Mouse (Mus musculus): ENCODE data around the gene Fuz.

Fuz gene

DNA sequence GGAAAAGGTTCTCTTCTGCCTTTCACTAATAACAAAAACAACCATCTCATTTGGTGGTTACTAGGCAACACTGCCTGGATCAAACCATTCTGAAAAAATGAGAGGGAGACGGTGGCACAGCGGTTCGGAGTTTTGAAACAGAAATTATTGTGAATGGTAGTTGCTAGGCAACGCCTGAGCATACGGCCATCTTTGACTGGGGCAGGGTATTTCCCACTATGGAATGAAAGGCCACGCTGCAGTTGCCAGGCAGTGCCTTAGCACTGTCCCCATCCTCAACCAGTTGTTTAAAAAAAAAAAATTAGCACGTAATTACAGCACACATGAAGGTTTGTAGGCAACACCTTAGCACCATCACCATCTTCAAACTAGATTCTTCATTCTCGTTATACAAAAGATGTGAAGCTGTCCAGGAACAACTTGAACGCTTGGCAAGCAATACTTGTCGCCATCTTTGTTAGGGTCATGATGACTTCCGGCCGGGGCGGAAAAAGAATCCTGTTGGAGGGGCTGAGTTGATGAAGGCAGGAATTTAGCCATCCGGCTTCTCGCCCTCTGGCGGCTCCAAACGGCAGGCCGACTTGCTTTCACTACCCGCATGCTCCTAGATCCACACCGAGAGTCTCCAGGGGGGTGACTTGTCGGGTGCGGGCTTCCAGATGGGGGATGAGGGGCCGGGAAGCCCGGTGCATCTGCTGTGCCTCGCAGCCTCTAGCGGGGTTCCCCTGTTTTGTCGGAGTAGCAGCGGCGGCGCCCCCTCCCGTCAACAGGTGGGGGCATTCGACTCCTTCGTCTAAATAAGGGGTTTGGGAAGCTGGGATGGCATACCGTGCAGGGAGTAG lies at the start of gene Fuz:
Gene Fuz (plus strand): TSS at position 487 of the 842 bp plus-strand sequence.
- DNase-seq: peak; percentile 94

DNA sequence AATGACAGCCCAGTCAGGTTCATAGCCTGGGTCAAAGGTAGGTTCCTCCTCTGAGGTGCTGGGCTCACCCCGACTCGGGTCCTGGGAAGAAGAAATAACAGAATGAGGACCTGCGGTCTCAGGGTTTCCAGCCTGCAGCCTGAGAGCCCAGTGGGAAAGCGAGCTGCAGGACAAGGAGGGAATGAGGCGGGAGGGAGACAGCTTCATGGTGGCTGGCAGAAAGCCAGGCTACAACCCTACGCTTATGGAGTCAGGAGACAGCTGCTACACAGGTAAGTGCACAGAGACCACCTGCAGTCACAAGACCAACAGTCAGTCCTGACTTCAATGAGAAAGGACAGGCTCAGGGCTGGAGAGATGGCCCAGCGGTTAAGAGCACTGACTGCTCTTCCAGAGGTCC lies 49.1 kb upstream of the Fuz start:
- peak; percentile 33 for DNase-seq

DNA sequence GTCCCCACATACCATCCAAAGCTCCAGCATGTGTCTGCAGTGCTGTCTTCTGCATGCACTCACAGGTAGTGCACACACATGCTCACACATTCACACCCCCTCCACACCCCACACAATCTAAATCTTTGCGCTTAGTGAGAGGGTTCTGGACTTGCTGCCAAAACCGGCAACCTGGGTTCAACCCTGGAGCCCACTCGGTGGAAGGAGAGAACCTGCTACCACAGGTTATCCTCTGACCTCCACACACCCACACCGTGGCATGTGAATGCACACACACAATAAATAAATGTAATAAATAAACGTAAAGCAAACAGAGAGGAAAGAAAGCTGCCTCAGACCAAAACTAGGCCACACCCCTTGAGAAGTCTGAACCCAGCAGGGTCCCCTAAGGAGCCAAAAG lies 48.1 kb upstream of the Fuz start:
- DNase-seq: no peak

DNA sequence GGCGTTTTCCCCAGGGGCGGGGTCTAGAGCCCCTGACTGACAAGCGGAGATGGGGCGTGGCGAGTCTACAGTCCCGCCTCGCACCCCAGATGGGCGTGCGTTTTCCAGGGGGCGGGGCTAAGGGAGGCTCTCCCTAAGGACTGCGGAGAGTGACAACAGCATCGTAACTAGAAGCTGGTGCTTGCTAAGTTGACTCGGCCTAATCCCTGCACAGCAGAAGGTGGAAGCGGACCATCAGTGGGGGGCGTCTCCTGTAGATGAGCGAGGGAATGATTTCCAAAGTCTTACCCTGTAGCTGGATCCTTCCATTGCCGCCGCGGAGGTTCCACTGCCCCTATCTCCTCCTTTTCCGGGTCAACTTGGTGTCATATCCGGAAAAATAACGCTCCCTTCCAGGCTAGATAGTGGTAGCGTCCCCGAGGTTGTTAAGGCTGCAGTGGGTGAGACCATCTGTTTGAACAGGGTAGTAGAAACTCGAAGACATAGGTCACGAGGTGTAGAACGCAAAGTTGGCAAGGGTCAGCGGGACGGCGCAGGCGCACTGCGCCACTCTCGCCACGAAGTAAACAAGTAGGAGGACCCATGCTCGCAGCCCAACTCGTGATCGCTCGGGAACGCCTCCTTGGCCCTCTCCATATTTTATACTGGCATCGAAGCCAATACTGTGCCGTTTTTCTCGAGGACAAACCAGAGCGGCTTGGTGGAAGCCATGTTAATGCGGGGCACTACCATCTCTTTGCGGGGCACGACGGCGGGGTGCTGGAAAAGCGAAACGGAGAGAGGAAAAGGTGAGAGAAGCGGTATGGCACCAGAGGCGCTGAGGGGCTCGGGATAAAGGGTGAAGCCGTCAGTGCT lies 47.1 kb upstream of the Fuz start, which contains the start of the genes Akt1s1 and Tbc1d17:
Gene Akt1s1 (plus strand): TSS at position 431 of the 855 bp plus-strand sequence.
Gene Tbc1d17 (minus strand): TSS at position 519 of the 855 bp plus-strand sequence.
- DNase-seq: peak; percentile 98

DNA sequence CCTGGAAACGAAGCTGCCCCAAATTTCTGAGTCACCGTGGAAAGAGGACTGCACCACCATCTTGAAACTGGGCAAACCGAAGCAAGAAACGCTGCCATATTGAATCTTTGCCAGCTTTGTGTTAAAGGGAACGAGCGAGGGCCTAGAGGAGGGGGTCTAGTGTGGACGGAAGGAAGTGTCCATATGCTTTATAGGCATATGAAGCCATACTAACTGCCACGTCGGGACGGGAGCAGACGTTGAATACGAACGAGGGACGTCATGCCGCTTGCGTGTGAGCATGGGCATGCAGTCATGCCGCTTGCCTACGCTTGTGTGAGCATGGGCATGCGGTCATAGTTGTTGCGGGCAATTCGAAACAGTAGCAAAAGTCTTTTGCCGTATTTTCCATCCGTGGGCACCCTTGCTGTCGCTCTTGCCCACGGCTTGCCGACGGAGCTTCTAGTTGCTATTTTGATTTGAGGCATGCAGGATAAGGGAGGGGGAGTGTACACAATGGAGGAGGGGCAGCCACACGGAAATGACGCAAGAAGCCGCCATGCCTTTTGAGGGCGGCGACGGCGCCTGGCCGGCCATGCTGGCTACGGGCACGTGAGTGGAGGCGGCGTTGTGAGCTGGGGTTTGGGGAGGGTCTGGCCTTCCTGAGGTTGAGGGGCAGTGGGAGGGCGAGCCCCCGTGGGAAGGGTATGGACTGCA lies 46.3 kb upstream of the Fuz start:
- peak; percentile 95 for DNase-seq

DNA sequence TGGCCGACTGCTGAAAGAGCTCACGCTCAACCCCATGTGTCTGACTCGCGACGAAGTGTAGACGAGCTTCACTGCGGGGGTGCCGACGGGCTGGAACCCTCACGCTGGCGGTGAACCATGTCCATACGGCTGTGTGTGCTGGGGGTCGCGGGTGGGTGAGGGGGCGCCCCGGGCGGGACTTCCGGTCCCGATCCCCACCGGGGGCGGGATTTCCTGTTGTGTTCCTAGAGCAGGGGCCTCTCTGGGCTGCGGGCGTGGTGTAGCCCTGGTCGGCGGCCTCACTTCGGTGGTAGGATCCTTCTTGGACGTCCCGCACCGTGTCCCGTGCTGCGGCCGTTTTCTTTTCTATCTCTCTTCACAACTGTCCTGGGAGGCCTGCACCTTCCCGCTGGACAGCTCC lies 45.7 kb upstream of the Fuz start:
- peak; percentile 92 for DNase-seq

DNA sequence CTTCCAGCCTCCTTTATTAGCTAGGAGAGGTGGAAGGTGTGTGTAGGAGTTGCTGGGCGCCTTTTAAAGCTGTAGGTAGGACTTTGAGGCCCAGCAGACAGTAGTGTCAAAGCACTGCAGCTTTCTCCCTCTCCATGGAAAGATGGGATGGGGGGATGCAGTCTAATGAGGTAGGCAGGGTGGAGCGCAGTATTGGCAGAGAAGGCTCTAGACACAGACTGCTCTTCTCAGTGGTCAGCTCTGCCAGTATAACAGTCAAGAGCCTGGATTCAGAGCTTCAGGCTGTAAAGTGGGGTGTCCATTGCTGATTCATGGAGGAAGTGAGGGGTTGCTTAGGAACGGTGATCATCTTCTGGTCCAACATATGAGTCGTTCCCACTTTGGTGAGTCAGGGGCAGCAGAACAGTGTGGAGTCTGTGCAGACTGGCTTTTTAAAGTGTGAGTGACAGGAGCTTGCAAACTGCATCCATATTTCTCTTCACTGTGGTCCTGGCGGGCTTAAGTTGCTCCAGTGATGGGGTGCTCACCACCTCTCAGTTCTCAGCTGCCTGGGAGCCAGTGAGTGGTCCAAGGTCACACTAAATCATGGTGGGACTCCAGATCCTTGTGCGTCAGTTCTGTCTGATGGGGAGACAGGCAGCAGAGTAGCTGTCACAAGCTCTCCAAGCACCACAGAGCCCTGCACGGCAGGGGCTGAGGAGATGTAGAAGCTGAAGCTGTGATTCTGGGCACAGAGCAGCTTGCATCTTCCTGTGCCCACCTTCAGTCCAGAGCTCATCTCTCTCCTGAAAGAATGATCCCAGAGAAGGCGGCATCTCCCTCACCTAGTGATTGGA lies 44.9 kb upstream of the Fuz start:
- DNase-seq: no peak

DNA sequence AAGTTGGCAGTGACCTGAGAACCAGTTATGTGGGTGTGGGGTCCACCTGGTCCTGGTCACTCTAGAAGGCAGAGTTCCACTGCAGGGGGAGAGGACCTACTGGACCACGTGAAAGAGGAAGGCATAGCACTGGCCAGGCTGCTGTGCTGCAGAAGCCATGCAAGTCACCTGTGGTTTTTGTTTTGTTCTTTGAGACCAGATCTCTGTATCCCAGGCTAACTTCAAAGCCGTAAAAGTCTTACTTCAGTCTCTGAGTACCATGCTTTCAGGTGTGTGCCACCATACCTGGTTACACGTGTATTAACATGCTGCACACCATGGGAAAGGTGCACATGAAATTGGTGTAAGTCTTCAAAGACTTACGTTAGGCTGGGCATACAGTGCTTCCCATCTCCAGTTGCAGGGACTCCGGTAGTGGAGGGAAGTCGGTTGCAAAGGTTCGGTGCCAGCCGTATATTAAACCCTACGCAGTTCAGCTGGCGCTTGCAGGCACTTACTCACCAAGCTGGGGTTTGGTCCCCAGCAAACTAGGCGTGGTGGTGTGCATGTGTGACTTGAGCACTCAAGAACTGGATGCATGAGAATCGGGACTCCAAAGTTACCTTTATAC lies 44.1 kb upstream of the Fuz start:
- DNase-seq: no peak

DNA sequence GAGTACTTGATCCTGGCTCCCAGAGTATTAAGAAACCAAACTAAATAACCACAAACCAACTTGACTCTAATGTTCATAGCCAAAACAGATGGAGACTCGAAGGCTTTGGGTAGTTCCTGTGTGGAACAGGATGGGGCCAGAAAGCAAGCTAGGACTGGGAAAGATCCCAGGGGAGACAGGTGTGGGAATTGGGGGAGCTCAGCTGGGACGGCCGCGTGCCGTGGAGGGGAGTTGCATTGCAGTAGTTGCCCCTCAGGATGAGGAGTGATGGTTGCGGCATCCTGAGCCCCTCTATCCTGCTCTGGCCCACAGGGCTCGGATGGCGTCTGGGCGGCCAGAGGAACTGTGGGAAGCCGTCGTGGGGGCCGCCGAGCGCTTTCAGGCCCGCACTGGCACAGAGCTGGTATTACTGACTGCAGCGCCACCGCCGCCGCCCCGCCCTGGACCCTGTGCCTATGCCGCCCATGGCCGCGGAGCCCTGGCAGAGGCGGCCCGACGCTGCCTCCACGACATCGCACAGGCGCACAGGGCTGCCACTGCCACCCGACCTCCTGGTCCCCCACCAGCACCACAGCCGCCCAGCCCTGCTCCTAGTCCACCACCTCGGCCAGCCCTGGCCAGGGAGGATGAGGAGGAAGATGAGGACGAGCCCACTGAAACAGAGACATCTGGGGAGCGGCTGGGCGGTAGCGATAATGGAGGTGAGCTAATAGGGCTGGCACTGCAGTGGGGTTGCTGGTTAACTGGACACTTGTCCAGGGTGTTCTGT lies 43.4 kb upstream of the Fuz start:
- DNase-seq: no peak

DNA sequence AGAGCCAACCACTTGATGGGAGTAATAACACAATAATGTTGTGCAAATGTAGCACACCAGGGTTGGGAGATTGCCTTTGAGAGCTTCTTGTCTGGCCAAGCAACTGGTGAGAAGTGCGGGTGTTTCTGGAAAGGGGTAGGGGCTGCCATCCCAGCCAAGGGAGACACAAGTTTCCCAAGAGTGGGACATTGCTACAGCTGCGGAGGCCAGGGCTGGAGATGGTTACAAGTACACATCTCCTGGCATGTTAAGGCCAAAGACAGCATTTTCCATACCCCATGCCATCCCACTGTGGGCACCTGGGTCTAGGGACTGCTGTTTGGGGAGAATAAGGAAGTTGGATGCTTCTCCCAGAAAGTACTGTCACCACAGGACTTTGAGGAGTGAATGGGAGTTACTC lies 42.8 kb upstream of the Fuz start:
- no peak for DNase-seq

DNA sequence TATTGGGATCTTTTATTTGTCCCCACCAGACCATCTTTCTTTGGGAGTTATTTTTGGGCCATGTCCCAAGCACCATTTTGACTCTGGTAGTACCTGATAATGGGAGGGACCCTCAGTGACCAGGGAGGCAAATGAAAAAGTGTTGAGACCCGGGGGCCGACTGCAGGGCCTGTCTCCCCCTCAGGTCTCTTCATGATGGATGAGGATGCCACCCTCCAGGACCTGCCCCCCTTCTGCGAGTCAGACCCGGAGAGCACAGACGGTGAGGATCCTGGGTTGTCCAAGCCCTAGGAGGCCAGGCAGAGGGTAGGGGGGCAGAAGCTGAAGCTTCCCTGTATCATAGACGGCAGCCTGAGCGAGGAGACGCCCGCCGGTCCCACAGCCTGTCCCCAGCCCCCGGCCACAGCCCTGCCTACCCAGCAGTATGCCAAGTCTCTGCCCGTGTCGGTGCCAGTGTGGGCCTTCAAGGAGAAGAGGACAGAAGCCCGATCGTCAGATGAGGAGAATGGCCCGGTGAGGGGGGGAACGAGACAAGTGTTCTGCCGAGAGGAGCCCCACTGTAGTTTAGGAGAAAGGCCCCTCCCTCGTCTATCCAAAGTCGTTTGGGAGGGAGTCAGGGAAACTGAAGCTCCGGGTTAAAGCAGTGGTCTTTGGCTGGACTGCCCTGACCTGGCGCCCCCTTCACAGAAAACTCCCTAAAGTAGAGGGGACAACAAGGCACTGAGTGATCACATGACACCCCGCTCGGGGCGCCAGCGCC lies 42.1 kb upstream of the Fuz start:
- peak; percentile 54 for DNase-seq

DNA sequence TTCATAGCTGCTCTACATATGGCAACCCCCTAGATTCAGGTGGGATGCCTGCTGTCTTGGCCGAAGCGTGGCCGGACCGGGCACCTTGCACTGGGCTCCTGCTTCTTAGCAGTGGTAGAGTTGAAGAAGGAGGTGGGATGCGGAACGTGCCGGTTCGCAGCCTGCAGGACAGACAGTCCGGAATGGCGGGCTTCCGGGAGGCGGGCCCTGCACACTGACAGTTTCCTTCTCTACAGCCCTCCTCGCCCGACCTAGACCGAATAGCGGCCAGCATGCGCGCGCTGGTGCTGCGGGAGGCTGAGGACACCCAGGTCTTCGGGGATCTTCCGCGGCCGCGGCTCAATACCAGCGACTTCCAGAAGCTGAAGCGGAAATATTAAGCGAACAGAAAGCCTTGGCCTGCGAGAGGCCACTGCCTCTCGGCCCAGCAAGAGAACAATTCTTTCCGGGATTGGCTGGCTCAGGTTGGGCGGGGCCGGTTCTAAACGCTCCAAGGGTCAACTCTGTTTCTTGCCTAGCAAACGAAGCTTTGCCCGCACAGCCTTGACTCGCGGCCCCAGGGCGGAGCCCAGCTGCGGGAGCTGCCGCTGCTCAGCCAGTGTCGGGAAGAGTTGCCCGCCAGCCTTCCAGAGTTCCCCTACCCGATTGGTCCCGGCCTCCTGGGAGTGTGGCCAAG lies 41.4 kb upstream of the Fuz start:
- peak; percentile 93 for DNase-seq

DNA sequence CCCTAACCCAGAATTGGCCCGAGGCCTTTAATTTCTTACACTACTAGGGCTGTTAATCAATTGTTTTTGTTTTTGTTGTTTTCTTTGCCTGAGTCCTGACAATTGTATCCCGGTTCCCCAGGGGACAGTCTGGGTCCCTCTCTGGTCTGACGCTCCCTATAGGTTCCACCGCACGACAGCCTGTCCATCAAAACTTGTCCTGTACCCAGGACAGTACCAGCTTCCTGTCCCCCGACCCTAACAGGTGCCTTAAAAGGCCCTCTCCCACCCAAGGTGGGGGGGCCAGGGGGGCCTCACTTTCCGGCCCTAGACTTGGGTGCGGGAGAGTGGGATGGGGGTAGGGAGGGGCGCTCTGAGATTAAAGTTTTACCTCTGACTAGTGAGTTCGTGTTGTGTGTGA lies 40.8 kb upstream of the Fuz start:
- DNase-seq: peak; percentile 46

DNA sequence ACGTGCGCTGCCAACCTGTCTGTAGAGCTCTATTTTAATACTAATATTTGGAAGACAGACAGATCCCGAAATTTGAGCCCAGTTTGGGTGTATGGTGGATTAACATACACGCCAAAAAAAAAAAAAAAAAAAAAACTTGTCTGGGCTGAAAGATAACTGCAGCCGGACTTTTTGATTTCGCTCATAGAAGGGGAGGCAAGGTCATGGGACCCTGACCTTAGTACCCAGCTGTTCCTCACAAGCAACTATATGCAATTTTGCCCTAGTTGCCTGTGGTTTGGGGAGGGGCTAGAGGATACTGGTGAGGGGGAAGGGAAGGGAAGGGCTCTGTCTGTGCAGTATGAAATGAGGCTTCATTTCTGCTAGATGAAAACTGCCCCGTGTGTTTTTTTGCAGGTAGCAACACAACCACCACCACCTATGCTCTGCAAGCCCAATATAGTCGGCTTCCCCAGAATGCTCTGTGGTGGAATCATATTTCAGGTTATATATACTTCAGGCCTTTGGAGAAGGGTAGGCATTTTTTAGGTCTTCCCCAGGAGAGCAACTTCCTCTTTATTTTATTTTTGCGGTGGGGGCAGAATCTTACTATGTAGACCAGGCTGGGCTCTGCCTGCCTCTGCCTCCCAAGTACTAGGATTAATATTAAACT lies 39.5 kb upstream of the Fuz start:
- DNase-seq: no peak

DNA sequence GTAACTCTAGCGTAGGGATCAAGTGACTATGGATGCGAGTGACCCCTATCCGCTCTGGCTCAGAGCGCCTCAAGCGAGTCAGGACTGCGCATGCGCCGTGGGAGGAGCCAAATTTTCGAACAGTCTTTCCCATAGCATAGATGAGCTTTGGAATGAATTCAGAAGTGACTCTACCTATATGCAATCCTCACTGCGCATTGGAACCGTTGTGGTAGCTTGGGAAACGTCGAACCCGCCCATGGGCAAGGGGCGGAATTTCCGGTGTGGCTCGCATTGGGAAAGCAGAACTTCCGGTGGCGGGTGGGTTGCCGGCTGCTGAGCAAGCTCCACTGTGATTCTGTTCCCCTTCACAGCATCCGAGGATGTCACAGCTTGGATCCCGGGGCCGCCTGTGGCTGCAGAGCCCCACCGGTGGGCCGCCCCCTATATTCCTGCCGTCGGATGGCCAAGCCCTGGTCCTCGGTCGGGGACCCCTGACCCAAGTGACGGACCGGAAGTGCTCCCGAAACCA lies 38.8 kb upstream of the Fuz start, which contains the start of gene Pnkp:
Gene Pnkp (plus strand): TSS at position 98 of the 511 bp plus-strand sequence.
- peak; percentile 89 for DNase-seq

DNA sequence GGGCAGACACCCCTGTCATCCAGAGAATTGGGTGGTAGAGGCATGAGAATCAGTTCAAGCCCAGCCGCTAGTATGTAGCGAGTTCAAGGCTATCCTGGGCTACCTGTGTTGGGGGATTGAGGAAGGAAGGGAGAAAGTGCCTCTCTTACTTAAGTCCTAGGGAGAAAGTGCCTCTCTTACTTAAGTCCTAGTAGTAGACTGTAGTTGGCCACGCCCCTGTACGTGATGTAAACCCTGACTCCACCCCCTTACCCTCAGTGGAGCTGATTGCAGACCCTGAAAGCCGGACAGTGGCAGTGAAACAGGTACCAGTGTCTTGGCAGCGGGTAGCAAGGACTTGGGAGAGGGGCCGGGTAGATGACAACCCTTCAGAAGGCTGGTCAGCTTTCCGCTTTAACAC lies 38.0 kb upstream of the Fuz start:
- DNase-seq: peak; percentile 60

DNA sequence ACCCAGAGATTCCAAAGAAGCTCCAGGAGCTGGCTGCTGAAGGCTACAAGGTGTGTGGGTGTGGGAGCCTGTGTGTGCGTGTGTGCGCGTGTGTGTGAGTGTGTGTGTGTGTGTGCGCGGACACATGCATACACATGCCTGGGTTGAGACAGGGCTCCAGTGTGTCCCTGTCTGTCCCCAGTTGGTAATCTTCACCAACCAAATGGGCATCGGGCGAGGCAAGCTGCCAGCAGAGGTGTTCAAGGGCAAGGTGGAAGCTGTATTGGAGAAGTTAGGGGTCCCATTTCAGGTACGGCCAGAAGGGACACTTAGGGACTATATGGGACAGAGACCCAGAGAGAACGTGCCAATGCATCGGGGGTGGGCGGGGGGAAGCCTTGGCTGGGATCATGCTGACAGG lies 36.0 kb upstream of the Fuz start:
- DNase-seq: no peak

DNA sequence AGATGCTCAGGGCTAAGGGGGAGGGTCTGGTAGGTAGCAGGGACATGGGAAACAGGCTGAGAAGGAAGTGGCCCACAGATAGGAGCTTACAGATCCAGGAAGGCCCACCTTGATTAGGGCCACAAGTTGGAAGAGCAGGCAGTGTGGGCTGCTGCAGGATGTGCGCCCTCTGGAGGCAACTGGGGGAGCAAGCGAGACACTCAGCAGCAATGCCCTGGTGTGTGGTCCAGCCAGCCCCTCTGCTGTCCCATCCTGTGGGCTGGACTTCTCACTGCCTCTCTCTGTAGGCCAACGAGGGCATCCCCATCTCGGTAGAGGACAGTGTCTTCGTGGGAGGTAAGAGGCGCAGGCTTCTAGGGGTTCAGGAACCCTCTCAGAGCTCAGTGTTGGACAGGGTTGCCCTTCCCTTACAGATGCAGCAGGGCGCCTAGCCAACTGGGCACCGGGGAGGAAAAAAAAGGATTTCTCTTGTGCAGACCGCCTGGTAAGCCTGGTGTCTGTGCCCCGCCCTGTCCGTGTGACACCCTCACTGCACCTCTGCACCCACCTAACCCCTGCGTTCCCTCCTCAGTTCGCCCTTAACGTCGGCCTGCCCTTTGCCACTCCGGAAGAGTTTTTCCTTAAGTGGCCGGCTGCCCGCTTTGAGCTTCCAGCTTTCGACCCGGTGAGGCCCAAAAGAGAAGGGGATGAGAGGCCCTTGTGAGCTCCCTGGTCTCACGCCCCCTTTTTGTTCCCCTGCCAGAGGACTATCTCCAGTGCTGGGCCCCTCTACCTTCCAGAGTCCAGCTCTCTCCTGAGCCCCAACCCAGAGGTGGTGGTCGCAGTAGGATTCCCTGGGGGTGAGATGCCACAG lies 35.1 kb upstream of the Fuz start:
- DNase-seq: peak; percentile 88

Data from kidney, postnatal 10 days (tissue).